Mouse (Mus musculus): ENCODE measurements around the gene Cyp4v3.

DNA sequence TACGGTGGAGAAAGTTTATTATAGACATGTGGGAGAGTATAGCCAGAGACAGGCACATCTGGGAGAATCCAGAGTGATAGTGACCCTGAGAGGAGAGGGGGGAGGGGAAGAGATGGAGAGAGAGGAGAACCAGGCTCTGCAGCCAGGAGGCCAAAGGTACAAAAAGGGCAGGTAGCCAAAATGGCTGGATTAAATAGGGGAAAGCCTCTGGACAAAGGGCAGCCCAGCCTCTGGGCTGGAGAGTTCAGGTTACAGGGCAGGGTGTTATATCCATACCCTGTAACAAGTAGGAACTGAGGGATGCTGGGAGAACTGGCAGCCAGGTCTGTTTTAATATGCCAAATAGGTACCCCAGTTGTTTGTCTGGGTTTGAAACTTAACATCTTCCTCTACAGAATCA, 30.2 kb upstream of the Cyp4v3 start:
- TF ChIP-seq CTCF (IDR thresholded peaks at IDR 0.05; ENCODE audit: extremely low read depth, insufficient read depth, insufficient read length, insufficient replicate concordance) (no peak), POLR2A (IDR thresholded peaks at IDR 0.05; ENCODE audit: low read depth, low read length) (no peak)

Measured in spleen, adult 2 months (tissue).